ENCODE assay signal across 8 mouse cellular contexts in the genomic region with DNA sequence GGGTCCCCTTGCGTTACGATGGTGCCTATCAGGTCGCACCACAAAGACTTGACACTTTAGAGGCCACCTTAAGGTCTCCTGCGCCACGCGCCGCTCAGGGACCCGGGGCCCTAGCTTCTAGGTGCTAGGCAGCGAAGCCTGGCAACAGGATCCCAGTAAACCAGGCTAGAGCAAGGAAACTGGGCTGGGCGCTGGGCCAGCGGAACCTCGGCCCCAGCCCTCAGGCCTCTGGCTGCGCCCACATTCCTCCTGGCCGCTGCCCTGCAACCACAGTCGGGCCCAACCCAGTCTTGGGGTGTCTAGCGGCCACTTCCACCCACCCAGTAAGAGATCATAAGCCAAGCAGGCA. TPM values are rescaled to one million over a fixed set of nuclear protein-coding genes. Genes with fewer than 3 reads are reported as not detected.
A peak's percentile ranks its signal among the peaks of the same experiment; 100 is the strongest.
DNase-seq lines count a peak whose midpoint lies in the region; ATAC-seq and TF ChIP-seq lines count a peak whose summit lies in the region.

No protein-coding gene starts in this region.

- peak overlapping the region; percentile 62 for H3K27ac ChIP-seq in heart, adult 2 months
- peak overlapping the region; percentile 96 for H3K27ac ChIP-seq in ES-Bruce4 (ENCODE audit: insufficient read depth, low read length)
- peak overlapping the region; percentile 99 for H3K27ac ChIP-seq in intestine, embryonic 16.5 days (ENCODE audit: low read length)
- peak overlapping the region; percentile 98 for H3K27ac ChIP-seq in neural tube, embryonic 15.5 days (replicated peaks)

- H3K9me3 ChIP-seq in ES-Bruce4 (replicated peaks; ENCODE audit: control insufficient read depth, insufficient read depth, low read length, poor library complexity, severe bottlenecking) = no peaks in the 10 kb centered on the region
- H3K9me3 ChIP-seq in intestine, embryonic 16.5 days (ENCODE audit: control insufficient read depth, low read length) = no peaks in the 10 kb centered on the region
- no peaks in the 10 kb centered on the region for H3K9me3 ChIP-seq in neural tube, embryonic 15.5 days (replicated peaks)

- DNase-seq in heart, adult 2 months = no peak
- DNase-seq in heart, postnatal 10 days = no peak
- peak; percentile 80 to 88 for DNase-seq in lung, adult 18-20 months
- DNase-seq in left cerebral cortex, adult 9 months (ENCODE audit: low spot score in 2 of 2) = no peak

- 2% methylated on average over 16 of the region's 16 CpGs for WGBS in heart, adult 2 months
- 1% methylated on average over 16 of the region's 16 CpGs for WGBS in intestine, embryonic 16.5 days
- 2% methylated on average over 16 of the region's 16 CpGs for WGBS in neural tube, embryonic 15.5 days

- no peaks in the 10 kb centered on the region for H3K79me2 ChIP-seq in heart, adult 2 months (replicated peaks; ENCODE audit: control insufficient read depth, insufficient read depth, low read length)

- no peak for TF ChIP-seq EP300 in heart, adult 2 months (IDR thresholded peaks at IDR 0.05; ENCODE audit: insufficient read depth, low read depth, low read length)
- no peak for TF ChIP-seq EP300 in ES-Bruce4 (IDR thresholded peaks at IDR 0.05; ENCODE audit: insufficient read depth, low read depth, low read length)

- intact Hi-C loops in heart, adult 2 months (cut with DNase I) = loop anchor here (2.0 to 5.0 kb wide), 2 partner anchors 85 to 558 kb away; partner anchors contain the start of genes Eral1 and Taok1
- intact Hi-C loops in heart, postnatal 10 days (cut with DNase I) = no loop called here

- H3K4me3 ChIP-seq in heart, adult 2 months = peak overlapping the region; percentile 53
- peak overlapping the region; percentile 59 for H3K4me3 ChIP-seq in ES-Bruce4 (ENCODE audit: low read depth, low read length)
- H3K4me3 ChIP-seq in intestine, embryonic 16.5 days (ENCODE audit: low read length) = peak overlapping the region; percentile 99
- peak overlapping the region; percentile 99 for H3K4me3 ChIP-seq in neural tube, embryonic 15.5 days (replicated peaks)

- TF ChIP-seq CTCF in heart, adult 2 months (IDR thresholded peaks at IDR 0.05) = no peak
- no peak for TF ChIP-seq CTCF in ES-Bruce4 (IDR thresholded peaks at IDR 0.05; ENCODE audit: low read depth, low read length)

- H3K4me2 ChIP-seq in intestine, embryonic 16.5 days (ENCODE audit: low read depth, low read length) = peak overlapping the region; percentile 94
- H3K4me2 ChIP-seq in neural tube, embryonic 15.5 days = peak overlapping the region; percentile 80

- peak overlapping the region; percentile 68 for H3K9ac ChIP-seq in heart, adult 2 months (ENCODE audit: low read depth, low read length)
- peak overlapping the region; percentile 96 for H3K9ac ChIP-seq in ES-Bruce4 (ENCODE audit: low read depth, poor library complexity, severe bottlenecking)
- H3K9ac ChIP-seq in intestine, embryonic 16.5 days (ENCODE audit: low read depth, low read length) = peak overlapping the region; percentile 99
- peak overlapping the region; percentile 55 for H3K9ac ChIP-seq in neural tube, embryonic 15.5 days (replicated peaks)

- peak; percentile 38 for ATAC-seq in erythroid progenitor cell, adult 5-6 weeks (replicated peaks; ENCODE audit: low FRiP score, poor library complexity, severe bottlenecking)
- peak; percentile 53 for ATAC-seq in intestine, embryonic 16.5 days
- ATAC-seq in neural tube, embryonic 15.5 days (ENCODE audit: low FRiP score) = peak; percentile 28

- H3K36me3 ChIP-seq in heart, adult 2 months (ENCODE audit: control insufficient read depth, insufficient read depth, low read length) = no peaks in the 10 kb centered on the region
- H3K36me3 ChIP-seq in ES-Bruce4 (ENCODE audit: control insufficient read depth, insufficient read depth, low read length, poor library complexity, severe bottlenecking) = peaks cover 15% of the 10 kb centered on the region
- peaks cover 12% of the 10 kb centered on the region for H3K36me3 ChIP-seq in intestine, embryonic 16.5 days (ENCODE audit: control insufficient read depth, insufficient read depth, low read length)
- H3K36me3 ChIP-seq in neural tube, embryonic 15.5 days = peaks cover 13% of the 10 kb centered on the region

- no peak for TF ChIP-seq POLR2A in heart, adult 2 months (IDR thresholded peaks at IDR 0.05; ENCODE audit: insufficient read depth, low read depth, low read length)
- no peak for TF ChIP-seq POLR2A in ES-Bruce4 (IDR thresholded peaks at IDR 0.05; ENCODE audit: insufficient read depth, low read length)

- H3K4me1 ChIP-seq in heart, adult 2 months (ENCODE audit: control insufficient read depth, insufficient read depth, low read length) = peaks cover 3% of the 10 kb centered on the region; the same call in 1 of the 2 replicates
- H3K4me1 ChIP-seq in ES-Bruce4 (ENCODE audit: control insufficient read depth, insufficient read depth, low read length) = peaks cover 11% of the 10 kb centered on the region
- H3K4me1 ChIP-seq in intestine, embryonic 16.5 days (ENCODE audit: control insufficient read depth, insufficient read depth, low read length) = peaks cover 48% of the 10 kb centered on the region
- peaks cover 42% of the 10 kb centered on the region for H3K4me1 ChIP-seq in neural tube, embryonic 15.5 days

- H3K27me3 ChIP-seq in heart, adult 2 months (ENCODE audit: control insufficient read depth, insufficient read depth, low read length) = no peaks in the 10 kb centered on the region
- no peaks in the 10 kb centered on the region for H3K27me3 ChIP-seq in ES-Bruce4 (ENCODE audit: control insufficient read depth, insufficient read depth, low read length, poor library complexity, severe bottlenecking)
- H3K27me3 ChIP-seq in intestine, embryonic 16.5 days (replicated peaks; ENCODE audit: control insufficient read depth, insufficient read depth, low read length) = no peaks in the 10 kb centered on the region
- H3K27me3 ChIP-seq in neural tube, embryonic 15.5 days (replicated peaks) = no peaks in the 10 kb centered on the region

RNA-seq across cellular contexts. Expression of gene Traf4, which starts 0.3 kb away (rescaled TPM):
- 1 to 10 TPM; 3.7 to 6.0 TPM for total RNA-seq in heart, adult 2 months (2021)
- 11.2 and 13.4 TPM in 2 replicates for polyA plus RNA-seq in heart, adult 2 months (2012; rRNA removed)
- total RNA-seq in heart, postnatal 10 days (2021) = 10 to 100 TPM; 17.5 to 21.0 TPM
- 87.4 and 99.3 TPM in 2 replicates for polyA plus RNA-seq in ES-Bruce4 (2011; ENCODE audit: insufficient read depth, insufficient read length, low read depth, missing spikeins)
- total RNA-seq in erythroid progenitor cell, adult 5-6 weeks (2015; ENCODE audit: low replicate concordance) = 11.3 and 35.3 TPM in 2 replicates
- 14.6 and 16.1 TPM in 2 replicates for total RNA-seq in erythroid progenitor cell, adult 5-6 weeks (2017; ENCODE audit: low replicate concordance)
- polyA plus RNA-seq in intestine, embryonic 16.5 days (2015; fragmentation: Nextera tagmentation; extraction: Ambion mirVana) = 73.9 and 79.8 TPM in 2 replicates
- 82.1 and 85.4 TPM in 2 replicates for polyA plus RNA-seq in neural tube, embryonic 15.5 days (2015; fragmentation: Nextera tagmentation; extraction: Ambion mirVana)

RNA-seq across cellular contexts. Expression of gene Nek8, which starts 10.7 kb away (rescaled TPM):
- 1 to 10 TPM; 1.6 to 2.5 TPM for total RNA-seq in heart, adult 2 months (2021)
- polyA plus RNA-seq in heart, adult 2 months (2012; rRNA removed) = 7.0 and 7.6 TPM in 2 replicates
- 1 to 10 TPM; 4.5 to 5.4 TPM for total RNA-seq in heart, postnatal 10 days (2021)
- 18.1 and 20.0 TPM in 2 replicates for polyA plus RNA-seq in ES-Bruce4 (2011; ENCODE audit: insufficient read depth, insufficient read length, low read depth, missing spikeins)
- total RNA-seq in erythroid progenitor cell, adult 5-6 weeks (2015; ENCODE audit: low replicate concordance) = 43.2 and 79.6 TPM in 2 replicates
- total RNA-seq in erythroid progenitor cell, adult 5-6 weeks (2017; ENCODE audit: low replicate concordance) = 35.9 and 76.8 TPM in 2 replicates
- polyA plus RNA-seq in intestine, embryonic 16.5 days (2015; fragmentation: Nextera tagmentation; extraction: Ambion mirVana) = 14.9 and 17.1 TPM in 2 replicates
- polyA plus RNA-seq in neural tube, embryonic 15.5 days (2015; fragmentation: Nextera tagmentation; extraction: Ambion mirVana) = 7.0 and 9.7 TPM in 2 replicates

RNA-seq across cellular contexts. Expression of gene Tlcd1, which starts 10.8 kb away (rescaled TPM):
- total RNA-seq in heart, adult 2 months (2021) = 1 to 10 TPM; 5.4 to 5.7 TPM
- 15.7 and 17.3 TPM in 2 replicates for polyA plus RNA-seq in heart, adult 2 months (2012; rRNA removed)
- 1 to 10 TPM; 9.1 to 9.4 TPM for total RNA-seq in heart, postnatal 10 days (2021)
- 12.2 and 13.2 TPM in 2 replicates for polyA plus RNA-seq in ES-Bruce4 (2011; ENCODE audit: insufficient read depth, insufficient read length, low read depth, missing spikeins)
- 174 and 194 TPM in 2 replicates for total RNA-seq in erythroid progenitor cell, adult 5-6 weeks (2015; ENCODE audit: low replicate concordance)
- total RNA-seq in erythroid progenitor cell, adult 5-6 weeks (2017; ENCODE audit: low replicate concordance) = 107 and 197 TPM in 2 replicates
- 39.5 and 44.2 TPM in 2 replicates for polyA plus RNA-seq in intestine, embryonic 16.5 days (2015; fragmentation: Nextera tagmentation; extraction: Ambion mirVana)
- polyA plus RNA-seq in neural tube, embryonic 15.5 days (2015; fragmentation: Nextera tagmentation; extraction: Ambion mirVana) = 19.3 and 20.0 TPM in 2 replicates

RNA-seq across cellular contexts. Expression of gene Rpl23a, which starts 17.6 kb away (rescaled TPM):
- total RNA-seq in heart, adult 2 months (2021) = 100 to 1,000 TPM; 801 to 911 TPM
- 155 and 253 TPM in 2 replicates for polyA plus RNA-seq in heart, adult 2 months (2012; rRNA removed)
- total RNA-seq in heart, postnatal 10 days (2021) = 100 to 1,000 TPM; 965 to 994 TPM
- polyA plus RNA-seq in ES-Bruce4 (2011; ENCODE audit: insufficient read depth, insufficient read length, low read depth, missing spikeins) = 2,740 and 2,914 TPM in 2 replicates
- 1,034 and 1,190 TPM in 2 replicates for total RNA-seq in erythroid progenitor cell, adult 5-6 weeks (2015; ENCODE audit: low replicate concordance)
- 811 and 1,012 TPM in 2 replicates for total RNA-seq in erythroid progenitor cell, adult 5-6 weeks (2017; ENCODE audit: low replicate concordance)
- 1,166 and 1,241 TPM in 2 replicates for polyA plus RNA-seq in intestine, embryonic 16.5 days (2015; fragmentation: Nextera tagmentation; extraction: Ambion mirVana)
- polyA plus RNA-seq in neural tube, embryonic 15.5 days (2015; fragmentation: Nextera tagmentation; extraction: Ambion mirVana) = 774 and 869 TPM in 2 replicates

RNA-seq across cellular contexts. Expression of gene Rab34, which starts 22.5 kb away (rescaled TPM):
- 1 to 10 TPM; 8.2 to 9.8 TPM for total RNA-seq in heart, adult 2 months (2021)
- 17.2 and 17.5 TPM in 2 replicates for polyA plus RNA-seq in heart, adult 2 months (2012; rRNA removed)
- total RNA-seq in heart, postnatal 10 days (2021) = 10 to 100 TPM; 22.3 to 24.3 TPM
- polyA plus RNA-seq in ES-Bruce4 (2011; ENCODE audit: insufficient read depth, insufficient read length, low read depth, missing spikeins) = 33.1 and 36.1 TPM in 2 replicates
- total RNA-seq in erythroid progenitor cell, adult 5-6 weeks (2015; ENCODE audit: low replicate concordance) = 2.9 TPM in 1 of 2 replicates, not detected in the other
- total RNA-seq in erythroid progenitor cell, adult 5-6 weeks (2017; ENCODE audit: low replicate concordance) = 2.6 and 7.1 TPM in 2 replicates
- polyA plus RNA-seq in intestine, embryonic 16.5 days (2015; fragmentation: Nextera tagmentation; extraction: Ambion mirVana) = 71.0 and 73.4 TPM in 2 replicates
- polyA plus RNA-seq in neural tube, embryonic 15.5 days (2015; fragmentation: Nextera tagmentation; extraction: Ambion mirVana) = 66.1 and 71.0 TPM in 2 replicates

Comparison
In these comparisons a context has a peak if more than half of its experiments do, and no peak if none do; other contexts are left out.
1. DNase-seq: peak in lung, adult 18-20 months (2 of 2); none in heart, adult 2 months (0 of 2), heart, postnatal 10 days (0 of 2) and left cerebral cortex, adult 9 months (0 of 2).
2. Peak in every context shown above with its lines, with median percentiles within 50 percentile points of each other: H3K27ac ChIP-seq, H3K4me3 ChIP-seq, H3K9ac ChIP-seq and ATAC-seq.